Mouse (Mus musculus): ENCODE data around the gene Pex5l. TPM values are rescaled to one million over a fixed set of nuclear protein-coding genes. Genes with fewer than 3 reads are reported as not detected.

Pex5l gene
- total RNA-seq, 2 experiments from 2014 or later, result not detected

- ATAC-seq (replicated peaks; ENCODE audit: low FRiP score, poor library complexity, severe bottlenecking), result no peak
Measured at GRCm38 (mm10) chr3:33070771-33071170, 72.3 kb downstream of the Pex5l start.

GRCm38 (mm10) chr3:33068146-33068545 lies 74.9 kb downstream of the Pex5l start:
- ATAC-seq (replicated peaks; ENCODE audit: low FRiP score, poor library complexity, severe bottlenecking), result no peak

GRCm38 (mm10) chr3:33063590-33063989 lies 79.5 kb downstream of the Pex5l start:
- ATAC-seq (replicated peaks; ENCODE audit: low FRiP score, poor library complexity, severe bottlenecking), result no peak

GRCm38 (mm10) chr3:33061428-33061827 lies 81.6 kb downstream of the Pex5l start:
- no peak for ATAC-seq (replicated peaks; ENCODE audit: low FRiP score, poor library complexity, severe bottlenecking)

- ATAC-seq (replicated peaks; ENCODE audit: low FRiP score, poor library complexity, severe bottlenecking), result no peak
Measured at GRCm38 (mm10) chr3:33061016-33061415, 82.0 kb downstream of the Pex5l start.

GRCm38 (mm10) chr3:33060343-33060937 lies 82.6 kb downstream of the Pex5l start:
- ATAC-seq (replicated peaks; ENCODE audit: low FRiP score, poor library complexity, severe bottlenecking), result no peak

GRCm38 (mm10) chr3:33048304-33048703 lies 94.7 kb downstream of the Pex5l start:
- ATAC-seq (replicated peaks; ENCODE audit: low FRiP score, poor library complexity, severe bottlenecking), result no peak

GRCm38 (mm10) chr3:33044799-33045106 lies 98.3 kb downstream of the Pex5l start:
- no peak for ATAC-seq (replicated peaks; ENCODE audit: low FRiP score, poor library complexity, severe bottlenecking)

- no peak for ATAC-seq (replicated peaks; ENCODE audit: low FRiP score, poor library complexity, severe bottlenecking)
Measured at GRCm38 (mm10) chr3:33043896-33044798, 98.9 kb downstream of the Pex5l start.

GRCm38 (mm10) chr3:33024566-33024965 lies 118.5 kb downstream of the Pex5l start:
- ATAC-seq (replicated peaks; ENCODE audit: low FRiP score, poor library complexity, severe bottlenecking), result no peak

- ATAC-seq (replicated peaks; ENCODE audit: low FRiP score, poor library complexity, severe bottlenecking), result no peak
Measured at GRCm38 (mm10) chr3:33003901-33004300, 139.1 kb downstream of the Pex5l start.

GRCm38 (mm10) chr3:33001769-33002168 lies 141.3 kb downstream of the Pex5l start:
- no peak for ATAC-seq (replicated peaks; ENCODE audit: low FRiP score, poor library complexity, severe bottlenecking)

- no peak for ATAC-seq (replicated peaks; ENCODE audit: low FRiP score, poor library complexity, severe bottlenecking)
Measured at GRCm38 (mm10) chr3:33000383-33001015, 142.5 kb downstream of the Pex5l start.

GRCm38 (mm10) chr3:32991713-32992575 lies 151.1 kb downstream of the Pex5l start:
- no peak for ATAC-seq (replicated peaks; ENCODE audit: low FRiP score, poor library complexity, severe bottlenecking)

- ATAC-seq (replicated peaks; ENCODE audit: low FRiP score, poor library complexity, severe bottlenecking), result no peak
Measured at GRCm38 (mm10) chr3:32987806-32988205, 155.2 kb downstream of the Pex5l start.

GRCm38 (mm10) chr3:32985141-32985540 lies 157.9 kb downstream of the Pex5l start:
- no peak for ATAC-seq (replicated peaks; ENCODE audit: low FRiP score, poor library complexity, severe bottlenecking)

- no peak for ATAC-seq (replicated peaks; ENCODE audit: low FRiP score, poor library complexity, severe bottlenecking)
Measured at GRCm38 (mm10) chr3:32979981-32980380, 163.1 kb downstream of the Pex5l start.

- no peak for ATAC-seq (replicated peaks; ENCODE audit: low FRiP score, poor library complexity, severe bottlenecking)
Measured at GRCm38 (mm10) chr3:32979238-32979637, 163.8 kb downstream of the Pex5l start.

GRCm38 (mm10) chr3:32970257-32970656 lies 172.8 kb downstream of the Pex5l start:
- ATAC-seq (replicated peaks; ENCODE audit: low FRiP score, poor library complexity, severe bottlenecking), result no peak
